Mouse (Mus musculus): ENCODE results near the gene Slc25a18.

Gene Slc25a18

DNA sequence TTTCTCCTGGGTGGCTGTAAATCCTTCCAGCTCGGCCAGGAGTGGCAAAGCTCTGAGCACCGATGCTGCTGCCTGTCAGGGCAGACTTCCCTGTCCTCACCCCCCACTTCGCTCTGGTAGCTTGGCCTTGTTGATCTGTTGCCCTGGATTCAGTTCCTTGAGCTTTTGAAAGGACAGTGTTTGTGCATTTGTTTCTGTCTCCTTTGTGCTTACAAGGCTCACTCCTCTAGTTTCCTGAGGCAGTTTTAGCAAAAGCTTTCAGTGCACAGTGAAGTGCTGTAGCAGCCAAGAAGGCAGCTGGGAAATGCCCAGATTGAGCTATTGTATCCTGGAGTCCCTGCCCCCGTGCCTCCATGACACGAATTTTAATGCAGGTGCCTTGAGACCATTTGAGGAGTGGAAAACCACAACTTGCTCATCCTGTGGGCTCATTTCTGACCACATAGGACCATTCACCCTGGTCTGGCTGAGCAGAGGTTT lies at the start of gene Slc25a18:
Gene Slc25a18, plus strand, starts transcription at position 430 of the 480 bp plus-strand sequence.
- DNase-seq, result peak; percentile 22

DNA sequence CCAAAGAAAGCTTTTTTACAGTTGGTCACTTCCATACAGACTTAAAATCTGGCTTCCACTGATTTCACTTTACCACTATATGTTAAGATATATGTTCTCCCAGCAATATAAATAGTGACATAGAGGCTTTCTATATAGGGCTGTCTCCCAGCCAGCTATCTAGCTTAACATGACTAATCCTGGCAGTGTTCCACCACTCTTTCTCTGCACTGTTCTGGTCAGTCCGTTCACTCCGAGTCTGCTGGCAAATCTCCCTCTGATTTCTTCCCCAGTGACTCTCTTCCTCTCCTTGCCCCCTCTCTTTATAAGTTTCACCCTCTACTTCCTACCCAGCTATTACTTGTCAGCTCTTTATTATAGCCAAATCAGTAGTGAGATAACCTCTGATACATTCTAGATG lies 47.4 kb upstream of the Slc25a18 start:
- no peak for DNase-seq

GRCm38 (mm10) chr6:120736011-120736410 lies 37.4 kb upstream of the Slc25a18 start:
- no peak for DNase-seq

- DNase-seq, result peak; percentile 17
Observed at GRCm38 (mm10) chr6:120736566-120736965, 36.8 kb upstream of the Slc25a18 start.

GRCm38 (mm10) chr6:120743130-120743529 lies 30.2 kb upstream of the Slc25a18 start:
- DNase-seq, result no peak

GRCm38 (mm10) chr6:120744266-120744665 lies 29.1 kb upstream of the Slc25a18 start:
- no peak for DNase-seq

DNA sequence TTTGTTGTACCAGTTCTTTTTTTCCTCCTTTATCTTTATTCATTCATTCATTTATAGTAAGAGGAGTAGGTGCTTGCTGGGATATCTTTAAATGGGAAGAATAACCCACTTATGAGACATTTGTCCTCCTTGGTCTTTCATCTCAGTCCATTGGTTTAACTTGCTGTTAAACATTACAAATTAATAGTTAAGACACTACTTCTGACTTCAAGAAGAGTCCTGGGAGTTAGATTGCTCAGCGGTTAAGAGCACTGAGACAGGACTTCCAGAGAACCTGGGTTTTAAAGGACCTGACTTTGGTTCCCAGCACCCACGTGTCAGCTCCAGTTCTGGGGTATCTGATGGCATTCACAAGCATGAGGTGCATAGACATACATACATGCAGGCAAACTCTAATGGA lies 27.0 kb upstream of the Slc25a18 start:
- DNase-seq, result no peak

DNA sequence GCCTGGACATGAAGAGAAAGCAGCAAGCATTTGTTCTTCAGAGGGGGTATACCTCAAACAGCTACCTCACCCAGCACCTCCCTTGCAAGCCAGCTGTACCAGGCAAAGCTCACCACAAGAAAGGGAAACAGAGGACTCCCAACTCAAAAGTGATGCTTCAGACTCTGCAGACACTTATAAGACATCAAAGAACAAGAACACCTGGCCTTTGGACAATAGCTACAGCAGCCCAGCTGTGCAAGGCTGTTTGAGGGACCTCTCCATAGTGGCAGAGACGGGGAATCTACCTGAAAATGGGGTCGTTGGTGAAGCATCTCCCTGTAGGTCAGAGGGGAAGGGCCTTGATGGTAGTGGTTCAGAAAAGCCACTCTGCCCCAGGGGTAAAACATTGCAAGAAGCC lies 12.2 kb upstream of the Slc25a18 start:
- no peak for DNase-seq

DNA sequence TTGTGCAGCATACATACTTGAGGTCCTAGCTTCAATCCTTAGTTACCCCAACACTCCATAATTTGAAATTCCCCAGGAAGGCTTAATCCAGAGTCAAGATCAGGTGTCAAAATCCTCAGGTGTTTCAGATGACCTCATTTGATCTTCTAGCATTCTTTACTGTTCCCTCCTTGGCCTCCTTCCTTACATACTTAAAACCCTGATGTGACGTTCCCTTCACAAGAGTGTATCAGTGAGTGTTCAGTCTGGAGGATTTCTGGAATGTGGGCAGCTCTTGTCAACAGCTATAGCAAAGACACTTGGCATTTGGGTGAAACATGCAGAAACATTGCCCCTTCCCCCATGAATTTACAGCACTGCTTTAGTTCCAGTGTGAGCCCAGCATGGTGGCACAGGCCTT lies 3.4 kb upstream of the Slc25a18 start:
- no peak for DNase-seq

DNA sequence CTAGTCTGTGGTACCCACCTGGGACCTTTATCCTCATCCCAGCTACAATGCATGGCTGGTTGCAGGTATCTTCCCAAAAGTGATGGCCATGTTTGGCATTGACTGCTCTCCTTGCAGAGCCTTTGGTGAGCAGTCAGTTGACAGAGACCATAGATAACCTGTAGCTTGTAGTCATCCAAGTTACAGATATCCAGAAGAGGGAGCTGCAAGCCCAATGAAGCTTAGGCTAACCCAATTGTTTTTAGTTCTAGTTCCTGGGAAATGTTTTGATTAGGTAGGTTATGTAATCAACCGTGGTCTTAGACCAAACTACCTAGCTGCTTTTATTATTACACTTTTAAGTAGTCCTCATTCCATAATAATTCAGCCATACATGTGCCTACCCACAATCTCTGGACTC lies 2.0 kb upstream of the Slc25a18 start:
- DNase-seq, result no peak

- no peak for DNase-seq
Observed at GRCm38 (mm10) chr6:120772025-120772424, 1.4 kb upstream of the Slc25a18 start.

DNA sequence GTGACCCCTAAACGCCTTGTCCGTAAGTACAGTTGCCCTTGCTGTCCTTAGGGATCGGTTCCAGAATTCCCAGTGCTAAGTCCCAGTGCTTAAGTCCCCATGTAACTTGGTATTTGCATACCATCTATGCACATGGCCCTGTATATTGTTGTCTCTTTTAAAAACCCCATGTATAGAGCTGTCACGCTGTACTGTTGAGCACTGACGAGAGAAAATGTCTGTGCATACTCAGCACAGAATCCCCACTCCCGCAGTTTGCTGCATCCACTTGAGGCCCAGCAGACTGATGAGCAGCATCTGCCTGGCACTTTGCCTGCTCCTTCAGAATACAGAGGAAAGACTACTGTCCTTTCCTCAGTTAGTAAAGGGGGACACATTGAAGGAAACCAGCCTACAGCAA lies 385 bp downstream of the Slc25a18 start:
- DNase-seq, result no peak

DNA sequence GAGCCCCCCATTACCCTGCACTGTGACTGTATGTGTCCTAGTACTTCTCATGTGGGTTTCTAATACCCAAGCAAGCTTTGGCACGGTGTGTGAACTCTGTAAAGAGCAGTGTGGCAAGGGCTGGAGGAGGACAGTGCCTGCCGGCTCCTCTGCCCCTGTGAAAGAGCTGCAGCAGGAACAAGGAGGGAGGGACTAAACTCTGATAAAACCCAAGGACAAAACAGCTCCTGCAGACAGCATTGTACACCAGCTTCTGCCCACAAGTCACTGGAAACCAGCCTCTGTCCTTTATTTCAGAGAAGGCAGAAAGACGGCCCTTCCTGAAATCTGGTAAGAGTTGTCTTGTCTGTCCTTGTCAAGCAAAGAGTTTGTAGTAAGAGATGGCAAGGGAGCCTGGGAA lies 2.9 kb downstream of the Slc25a18 start:
- no peak for DNase-seq

- no peak for DNase-seq
Observed at GRCm38 (mm10) chr6:120777533-120777932, 4.2 kb downstream of the Slc25a18 start.

DNA sequence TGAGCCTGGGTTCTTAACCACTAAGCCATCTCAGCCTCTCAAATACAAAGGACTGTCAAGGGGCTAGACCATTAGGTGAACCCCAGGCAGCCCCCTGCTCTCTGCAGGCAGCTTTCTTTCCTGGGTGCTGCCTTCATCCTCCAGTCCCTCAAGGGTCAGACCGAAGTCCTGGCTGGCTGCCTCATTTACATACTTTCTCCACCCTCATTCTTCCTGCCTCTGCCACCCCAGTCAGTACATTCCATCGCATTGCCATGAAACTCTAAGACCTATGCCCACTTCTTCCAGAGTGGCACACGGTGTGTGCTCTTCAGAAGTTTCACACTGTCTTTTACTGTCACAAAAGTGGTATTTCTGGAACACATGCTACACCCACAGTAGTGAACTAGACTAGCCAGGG lies 4.8 kb downstream of the Slc25a18 start:
- no peak for DNase-seq

DNA sequence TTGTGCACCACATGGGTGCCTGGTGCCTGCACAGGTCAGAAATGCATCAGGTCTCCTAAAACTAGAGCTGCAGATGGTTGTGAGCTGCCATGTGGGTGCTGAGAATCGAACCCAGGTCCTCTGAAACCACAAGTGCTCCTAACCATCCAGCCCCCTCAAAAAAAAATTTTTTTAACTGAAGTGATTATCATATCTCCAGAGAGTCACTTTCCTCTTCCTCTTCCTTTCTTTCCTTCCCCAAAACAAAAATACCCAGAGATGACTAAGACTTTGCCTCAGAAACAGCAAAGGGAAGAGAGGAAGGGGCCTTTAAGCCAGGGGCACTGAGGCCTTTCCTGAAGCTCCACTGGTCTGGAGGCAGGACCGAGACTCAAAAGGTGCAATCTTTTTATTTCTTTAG lies 9.6 kb downstream of the Slc25a18 start:
- no peak for DNase-seq

DNA sequence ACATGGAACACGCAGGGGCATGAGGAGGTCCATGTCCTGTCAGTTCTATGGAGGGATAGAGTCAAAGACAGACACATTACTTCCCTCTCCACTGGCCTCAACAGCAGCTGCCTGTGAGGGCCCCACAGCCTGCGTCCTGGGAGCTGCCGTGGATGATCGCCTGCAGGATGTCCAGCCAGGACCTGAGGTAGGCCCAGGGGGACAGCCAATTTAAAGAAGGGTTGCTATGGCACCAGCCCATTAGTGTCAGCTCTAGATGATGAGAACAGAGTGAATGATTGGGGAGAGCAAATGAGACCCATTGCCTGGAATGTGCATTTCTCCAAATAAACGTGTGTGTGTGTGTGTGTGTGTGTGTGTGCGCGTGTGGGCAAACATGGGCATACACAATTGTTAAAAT lies 11.0 kb downstream of the Slc25a18 start:
- DNase-seq, result no peak

DNA sequence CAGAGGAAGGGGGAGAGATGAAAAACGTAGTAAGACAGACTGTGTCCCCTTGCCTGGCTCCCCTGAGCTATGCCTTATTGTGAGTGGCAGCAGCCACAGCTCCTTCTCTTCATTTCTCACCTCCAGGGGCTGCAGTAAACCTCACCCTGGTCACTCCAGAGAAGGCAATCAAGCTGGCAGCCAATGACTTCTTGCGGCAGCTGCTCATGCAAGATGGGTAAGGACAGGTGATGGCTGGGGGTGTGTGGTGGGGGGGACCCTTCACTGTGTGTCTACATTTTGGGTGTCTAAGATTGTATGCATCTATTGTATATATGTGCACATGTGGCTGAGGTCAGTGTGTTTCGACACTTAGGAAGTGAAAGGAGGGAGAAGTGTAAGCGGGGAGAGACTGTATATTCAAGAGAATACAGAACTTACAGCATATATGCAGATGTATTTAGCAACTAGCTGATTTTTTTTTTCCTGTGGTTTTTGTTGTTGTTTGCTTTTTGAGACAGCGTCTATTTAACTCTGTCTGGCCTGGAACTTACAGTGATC lies 14.8 kb downstream of the Slc25a18 start:
- DNase-seq, result no peak

DNA sequence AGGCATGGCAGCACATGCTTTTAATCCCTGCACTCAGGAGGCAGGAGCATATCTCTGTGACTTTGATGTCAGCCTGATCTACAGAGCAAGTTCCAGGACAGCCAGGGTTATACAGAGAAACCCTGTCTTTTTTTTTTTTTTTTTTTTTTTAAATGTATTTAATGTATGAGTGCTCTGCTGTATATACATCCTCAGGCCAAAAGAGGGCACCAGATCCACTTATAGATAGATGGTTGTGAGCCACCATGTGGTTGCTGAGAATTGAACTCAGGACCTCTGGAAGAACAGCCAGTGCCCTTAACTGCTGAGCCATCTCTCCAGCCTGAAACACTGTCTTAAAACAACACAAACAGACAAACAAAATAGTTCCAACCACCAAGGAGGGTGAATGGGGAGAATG lies 15.5 kb downstream of the Slc25a18 start:
- no peak for DNase-seq

DNA sequence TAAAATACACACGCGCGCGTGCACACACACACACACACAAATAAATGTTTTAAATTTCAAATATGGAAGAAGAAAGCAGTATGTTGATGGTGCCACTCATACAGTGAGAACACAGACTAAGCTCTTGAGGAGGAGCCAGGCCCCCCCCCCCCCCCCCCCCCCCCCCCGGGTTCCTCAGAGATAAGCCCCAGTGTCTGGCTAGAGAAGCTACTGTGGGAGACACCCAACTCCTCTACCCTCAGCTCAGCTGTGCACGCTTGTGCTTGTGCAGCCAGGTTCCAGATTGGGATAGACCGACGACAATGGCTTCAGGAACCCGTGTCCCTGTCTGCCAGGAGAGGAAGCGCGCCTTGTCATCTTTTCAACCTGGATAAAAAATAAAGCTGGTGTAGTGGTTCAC lies 16.8 kb downstream of the Slc25a18 start:
- no peak for DNase-seq

GRCm38 (mm10) chr6:120790717-120791116 lies 17.3 kb downstream of the Slc25a18 start:
- DNase-seq, result no peak

DNA sequence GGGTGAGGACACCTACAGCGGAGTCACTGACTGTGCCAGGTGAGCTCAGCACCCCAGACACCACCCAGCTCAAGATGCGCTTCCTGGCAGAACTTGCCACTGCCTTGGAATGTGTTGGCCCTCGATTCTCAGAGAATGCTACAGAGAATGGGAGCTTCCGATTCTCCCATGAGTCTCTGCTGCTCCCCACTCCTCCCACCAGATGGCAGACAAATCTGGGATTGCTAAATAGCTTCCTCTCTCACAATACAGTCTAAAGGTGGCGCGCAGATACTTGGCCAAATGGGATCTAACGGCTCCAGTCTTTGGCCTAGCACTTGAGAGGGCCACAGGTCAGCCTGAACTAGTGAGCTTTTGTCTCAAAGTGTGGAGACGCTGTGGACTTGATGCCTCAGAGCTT lies 19.6 kb downstream of the Slc25a18 start:
- DNase-seq, result no peak

- DNase-seq, result no peak
Observed at GRCm38 (mm10) chr6:120795422-120796086, 22.2 kb downstream of the Slc25a18 start.

- peak; percentile 21 for DNase-seq
Observed at GRCm38 (mm10) chr6:120796111-120796510, 22.7 kb downstream of the Slc25a18 start.

DNA sequence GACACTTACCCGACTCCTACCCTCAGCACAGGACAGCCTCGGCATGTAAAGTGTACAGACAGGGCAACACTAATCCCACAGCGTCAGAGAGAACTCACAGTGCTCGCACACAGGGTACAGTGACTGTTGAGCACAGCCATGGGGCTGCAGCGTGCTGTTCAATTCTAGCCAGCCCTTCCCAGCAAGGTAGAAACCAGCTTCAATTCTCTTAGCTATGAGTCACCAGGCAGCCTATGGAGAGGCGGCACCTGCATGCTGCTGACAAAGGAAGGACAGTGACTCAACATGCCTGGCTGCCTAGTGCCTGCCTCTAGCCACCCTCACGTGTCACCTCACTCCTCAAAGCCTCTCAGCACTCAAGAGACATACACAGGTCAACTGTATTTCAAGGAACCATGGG lies 24.6 kb downstream of the Slc25a18 start:
- DNase-seq, result peak; percentile 24
